8 mouse cellular contexts compared by ENCODE assay signal in the genomic region with DNA sequence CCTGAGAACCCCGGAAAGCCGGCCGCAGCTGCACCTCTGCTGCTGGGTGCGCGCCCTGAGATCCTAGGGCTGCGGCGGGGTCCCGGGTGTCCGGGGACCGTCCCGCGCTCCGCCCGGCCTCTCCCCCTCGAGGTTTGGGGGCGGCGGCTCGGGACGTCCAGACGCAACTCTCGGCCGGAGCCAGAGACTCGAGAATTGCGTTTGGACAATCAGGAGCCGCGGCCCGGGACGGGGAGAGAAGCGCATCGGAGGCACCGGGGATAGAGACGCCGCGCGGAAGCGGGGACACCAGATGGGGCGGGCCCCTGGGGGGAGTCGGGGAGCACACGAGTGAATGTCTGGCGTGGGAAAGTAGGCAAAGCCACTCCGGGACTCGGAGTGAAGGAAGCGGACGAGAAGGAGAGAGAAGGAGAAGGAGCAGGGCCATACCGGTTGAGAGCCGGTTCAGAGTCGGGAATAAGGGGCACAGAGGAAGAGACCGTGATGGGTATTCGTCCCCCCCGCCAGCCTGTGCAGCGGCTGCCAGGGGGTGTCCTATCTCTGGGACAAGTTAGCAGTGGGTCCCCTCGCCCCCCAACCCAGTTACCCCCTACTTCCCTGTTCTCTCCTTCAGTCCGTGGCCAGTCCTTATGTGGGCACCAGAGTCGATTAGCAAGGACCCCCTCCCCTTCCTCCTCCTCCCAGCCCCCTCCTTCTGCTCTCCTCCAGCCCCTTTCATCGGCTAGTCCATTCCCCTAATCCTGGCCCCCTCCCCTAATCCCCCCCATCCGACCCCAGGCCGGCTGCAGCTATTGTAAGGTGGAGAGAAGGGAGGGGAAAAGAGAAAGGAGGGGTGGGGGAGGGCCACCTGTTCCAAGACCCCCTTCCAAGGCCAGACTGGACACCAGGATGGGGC. TPM values are rescaled to one million over a fixed set of nuclear protein-coding genes. Genes with fewer than 3 reads are reported as not detected.
DNase-seq lines count a peak whose midpoint lies in the region; ATAC-seq and TF ChIP-seq lines count a peak whose summit lies in the region.

No protein-coding gene starts in this region.

- WGBS in thymus, adult 2 months: 4% methylated on average over 57 of the region's 57 CpGs
- WGBS in hindbrain, embryonic 11.5 days: under 1% methylated on average over 56 of the region's 57 CpGs

- TF ChIP-seq POLR2A in thymus, adult 2 months (IDR thresholded peaks at IDR 0.05; ENCODE audit: control insufficient read depth, extremely low read depth, insufficient read depth, low read length, poor library complexity): peak; percentile 19; the same call in 1 of the 2 replicates

- H3K4me2 ChIP-seq in hindbrain, embryonic 11.5 days (replicated peaks; ENCODE audit: low read depth, low read length): peak overlapping the region; percentile 93

- H3K36me3 ChIP-seq in thymus, adult 2 months (ENCODE audit: control insufficient read depth, insufficient read depth, low read length): no peaks in the 10 kb centered on the region
- peaks cover 29% of the 10 kb centered on the region for H3K36me3 ChIP-seq in hindbrain, embryonic 11.5 days (ENCODE audit: control insufficient read depth, insufficient read depth, low read length)

- H3K27ac ChIP-seq in thymus, adult 2 months (ENCODE audit: control insufficient read depth, insufficient read depth, low read length): no peak overlapping the region; the same call in 1 of the 2 replicates
- H3K27ac ChIP-seq in hindbrain, embryonic 11.5 days (ENCODE audit: low read depth, low read length): peak overlapping the region; percentile 94

- no peaks in the 10 kb centered on the region for H3K27me3 ChIP-seq in thymus, adult 2 months (ENCODE audit: control insufficient read depth, insufficient read depth, low read length)
- H3K27me3 ChIP-seq in hindbrain, embryonic 11.5 days (ENCODE audit: control insufficient read depth, insufficient read depth, low read length): no peaks in the 10 kb centered on the region

- H3K9ac ChIP-seq in hindbrain, embryonic 11.5 days (ENCODE audit: low read depth, low read length): peak overlapping the region; percentile 76

- peak; percentile 54 for ATAC-seq in hindbrain, embryonic 11.5 days (ENCODE audit: low FRiP score)

- no peaks in the 10 kb centered on the region; the same call in 1 of the 2 replicates for H3K9me3 ChIP-seq in hindbrain, embryonic 11.5 days (ENCODE audit: control insufficient read depth, low read length)

- 0 out of 2 replicates have a peak, but pooled peaks have one; percentile 5 for TF ChIP-seq CTCF in thymus, adult 2 months (IDR thresholded peaks at IDR 0.05; ENCODE audit: borderline replicate concordance, control insufficient read depth, extremely low read depth, insufficient read depth, low read length, poor library complexity)

- peaks cover 39% of the 10 kb centered on the region for H3K4me1 ChIP-seq in thymus, adult 2 months (replicated peaks; ENCODE audit: control insufficient read depth, insufficient read depth, low read length)
- H3K4me1 ChIP-seq in hindbrain, embryonic 11.5 days (replicated peaks; ENCODE audit: control insufficient read depth, insufficient read depth, low read length): peaks cover 29% of the 10 kb centered on the region

- H3K4me3 ChIP-seq in thymus, adult 2 months (ENCODE audit: control insufficient read depth, insufficient read depth, low read length): peak overlapping the region; percentile 74
- peak overlapping the region; percentile 57 for H3K4me3 ChIP-seq in hindbrain, embryonic 11.5 days (ENCODE audit: low read depth, low read length)

- DNase-seq in adrenal gland, postnatal 36 days: peak; percentile 57 to 71
- DNase-seq in adrenal gland, adult (ENCODE audit: inconsistent age in 2 of 2, low spot score in 1 of 2): no peak
- DNase-seq in thymus, adult 2 months: no peak
- no peak for DNase-seq in thymus, postnatal 14 days
- peak; percentile 78 for DNase-seq in hindbrain, embryonic 11.5 days (ENCODE audit: low spot score)
- peak; percentile 59 for DNase-seq in lung, postnatal 10 days
- no peak for DNase-seq in natural killer cell, adult 2 months (ENCODE audit: low spot score in 2 of 2)
- DNase-seq in left cerebral cortex, adult 11 months (ENCODE audit: low spot score): no peak

RNA-seq across cellular contexts. Expression of a gene that starts 0.6 kb away (rescaled TPM):
- total RNA-seq in adrenal gland, postnatal 36 days (2021): 10 to 100 TPM; 43.8 to 48.3 TPM
- polyA plus RNA-seq in thymus, adult 2 months (2012; rRNA removed): 38.4 and 40.7 TPM in 2 replicates
- 5.9 and 6.3 TPM in 2 replicates for polyA plus RNA-seq in hindbrain, embryonic 11.5 days (2014; fragmentation: Nextera tagmentation; extraction: Ambion mirVana)

RNA-seq across cellular contexts. Expression of a gene that starts 2.8 kb away (rescaled TPM):
- 100 to 1,000 TPM; 243 to 247 TPM for total RNA-seq in adrenal gland, postnatal 36 days (2021)
- 127 and 141 TPM in 2 replicates for polyA plus RNA-seq in thymus, adult 2 months (2012; rRNA removed)
- polyA plus RNA-seq in hindbrain, embryonic 11.5 days (2014; fragmentation: Nextera tagmentation; extraction: Ambion mirVana): 50.5 and 54.8 TPM in 2 replicates

RNA-seq across cellular contexts. Expression of a gene that starts 6.4 kb away (rescaled TPM):
- 100 to 1,000 TPM; 165 to 198 TPM for total RNA-seq in adrenal gland, postnatal 36 days (2021)
- 187 and 195 TPM in 2 replicates for polyA plus RNA-seq in thymus, adult 2 months (2012; rRNA removed)
- 75.9 and 80.3 TPM in 2 replicates for polyA plus RNA-seq in hindbrain, embryonic 11.5 days (2014; fragmentation: Nextera tagmentation; extraction: Ambion mirVana)

RNA-seq across cellular contexts. Expression of a gene that starts 6.5 kb away (rescaled TPM):
- total RNA-seq in adrenal gland, postnatal 36 days (2021): 10 to 100 TPM; 53.5 to 55.7 TPM
- polyA plus RNA-seq in thymus, adult 2 months (2012; rRNA removed): 143 and 164 TPM in 2 replicates
- 16.3 and 16.8 TPM in 2 replicates for polyA plus RNA-seq in hindbrain, embryonic 11.5 days (2014; fragmentation: Nextera tagmentation; extraction: Ambion mirVana)

RNA-seq across cellular contexts. Expression of a gene that starts 14.1 kb away (rescaled TPM):
- total RNA-seq in adrenal gland, postnatal 36 days (2021): 1 to 10 TPM; 1.2 to 2.2 TPM
- 8.5 and 11.8 TPM in 2 replicates for polyA plus RNA-seq in thymus, adult 2 months (2012; rRNA removed)
- polyA plus RNA-seq in hindbrain, embryonic 11.5 days (2014; fragmentation: Nextera tagmentation; extraction: Ambion mirVana): 0.91 and 1.4 TPM in 2 replicates

Comparison
In these comparisons a context has a peak if more than half of its experiments do, and no peak if none do; other contexts are left out.
1. DNase-seq: peak in adrenal gland, postnatal 36 days (2 of 2), hindbrain, embryonic 11.5 days (single experiment) and lung, postnatal 10 days (single experiment); none in adrenal gland, adult (0 of 2), thymus, adult 2 months (single experiment), thymus, postnatal 14 days (single experiment), natural killer cell, adult 2 months (0 of 2) and left cerebral cortex, adult 11 months (single experiment).